Mouse (Mus musculus): ENCODE data around the gene Kif24.

- TF ChIP-seq GATA1 (IDR thresholded peaks at IDR 0.05; ENCODE audit: borderline replicate concordance, low read length) (no peak), FLI1 (IDR thresholded peaks at IDR 0.05; ENCODE audit: low read length) (no peak)
Measured at GRCm38 (mm10) chr4:41500787-41501186, 36.1 kb upstream of the Kif24 start.
